In the genomic region with DNA sequence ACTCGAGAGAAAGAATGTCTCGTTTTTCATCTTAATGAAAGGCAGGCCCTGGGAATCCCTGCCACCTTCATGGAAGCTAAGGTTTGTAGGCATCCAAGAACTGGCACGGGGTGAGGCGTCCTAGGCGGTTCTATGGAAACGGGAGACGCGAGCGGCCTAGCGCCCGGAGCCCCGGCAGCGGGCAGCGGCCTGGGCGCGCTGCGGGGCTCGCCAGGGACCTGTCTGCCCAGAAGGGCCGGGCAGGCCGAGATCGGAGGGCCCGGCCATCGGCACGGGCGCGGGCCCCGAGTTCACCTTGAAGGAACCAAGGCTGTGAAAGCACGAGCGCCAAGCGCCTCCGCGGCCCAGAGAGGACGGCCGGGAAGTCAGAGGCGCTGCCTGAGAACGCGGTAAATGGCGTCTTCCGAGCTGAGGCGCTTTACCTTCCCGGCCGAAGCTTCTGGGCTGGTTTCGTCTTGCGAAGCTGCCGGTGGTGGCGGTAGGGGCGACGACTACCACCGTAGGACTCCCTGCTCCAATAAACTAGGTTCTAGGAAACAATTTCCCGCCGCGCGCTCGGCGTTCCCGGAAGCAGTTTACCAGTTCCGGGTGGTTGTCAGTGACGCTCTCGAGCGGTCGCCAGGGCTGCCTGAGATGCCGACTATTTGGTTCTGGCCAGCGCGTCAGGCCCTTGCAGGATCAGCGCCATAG, we compare ENCODE assay signal across 8 mouse cellular contexts. TPM values are rescaled to one million over a fixed set of nuclear protein-coding genes. Genes with fewer than 3 reads are reported as not detected.
DNase-seq lines count a peak whose midpoint lies in the region; ATAC-seq lines count a peak whose summit lies in the region.

Gene Slf1, minus strand, starts transcription at position 543 of the 690 bp plus-strand sequence.
Gene 2210408I21Rik, plus strand, starts transcription at position 610 of the 690 bp plus-strand sequence.

- no peaks in the 10 kb centered on the region for H3K27me3 ChIP-seq in intestine, embryonic 14.5 days (replicated peaks; ENCODE audit: control insufficient read depth, insufficient read depth, low read length)

- peak; percentile 98 for ATAC-seq in intestine, embryonic 14.5 days (replicated peaks; ENCODE audit: low FRiP score, low TSS enrichment, low read depth)

- H3K9ac ChIP-seq in intestine, embryonic 14.5 days (ENCODE audit: low read length): peak within 1 kb of the TSS; percentile 91

- H3K36me3 ChIP-seq in intestine, embryonic 14.5 days (ENCODE audit: control insufficient read depth, insufficient read depth, low read length): no peaks in the 10 kb centered on the region

- H3K9me3 ChIP-seq in intestine, embryonic 14.5 days (ENCODE audit: control insufficient read depth, low read length): no peaks in the 10 kb centered on the region

- H3K27ac ChIP-seq in intestine, embryonic 14.5 days (ENCODE audit: low read depth): peak within 1 kb of the TSS; percentile 94

- H3K4me2 ChIP-seq in intestine, embryonic 14.5 days (ENCODE audit: low read length): peak within 1 kb of the TSS; percentile 77

- WGBS in intestine, embryonic 14.5 days: under 1% methylated on average over 65 of the region's 65 CpGs

- intact Hi-C loops in left cerebral cortex, postnatal 14 days (cut with DNase I): loop anchor here (10.0 kb wide), 1 partner anchor 1050 kb away; no protein-coding TSS in a partner anchor

- peak within 1 kb of the TSS; percentile 95 for H3K4me3 ChIP-seq in intestine, embryonic 14.5 days (ENCODE audit: low read depth, low read length)

- peaks cover 5% of the 10 kb centered on the region for H3K4me1 ChIP-seq in intestine, embryonic 14.5 days (replicated peaks; ENCODE audit: control insufficient read depth, insufficient read depth, low read length)

- peak; percentile 90 to 97 for DNase-seq in adrenal gland, adult (ENCODE audit: inconsistent age in 2 of 2, low spot score in 1 of 2)
- peak; percentile 95 for DNase-seq in embryo, embryonic 10.5 days (ENCODE audit: low spot score)
- peak; percentile 81 for DNase-seq in gastrocnemius, postnatal 25 days
- peak; percentile 92 for DNase-seq in intestine, embryonic 14.5 days (ENCODE audit: low spot score)
- peak; percentile 90 to 93 for DNase-seq in left cerebral cortex, postnatal 14 days (ENCODE audit: low spot score in 2 of 2)
- DNase-seq in mesoderm, embryonic 11.5 days (ENCODE audit: low read depth, low spot score): peak; percentile 90
- DNase-seq in right cerebral cortex, postnatal 36 days (ENCODE audit: low spot score in 2 of 2): peak; percentile 90 to 93
- DNase-seq in yolk sac, embryonic 10.5 days (ENCODE audit: low spot score): peak; percentile 89

RNA-seq across cellular contexts. Expression of gene Slf1, which starts in this region (rescaled TPM):
- total RNA-seq in gastrocnemius, postnatal 25 days (2021): 1 to 10 TPM; 5.7 TPM
- polyA plus RNA-seq in intestine, embryonic 14.5 days (2014; fragmentation: Nextera tagmentation; extraction: Ambion mirVana): 34.6 and 37.0 TPM in 2 replicates
- total RNA-seq in left cerebral cortex, postnatal 14 days (2021): 10 to 100 TPM; 21.3 to 24.0 TPM

RNA-seq across cellular contexts. Expression of gene 2210408I21Rik, which starts in this region (rescaled TPM):
- 1 to 10 TPM; 4.2 TPM for total RNA-seq in gastrocnemius, postnatal 25 days (2021)
- 7.6 and 10.1 TPM in 2 replicates for polyA plus RNA-seq in intestine, embryonic 14.5 days (2014; fragmentation: Nextera tagmentation; extraction: Ambion mirVana)
- 10 to 100 TPM; 23.0 to 25.7 TPM for total RNA-seq in left cerebral cortex, postnatal 14 days (2021)

Comparison
In these comparisons a context has a peak if more than half of its experiments do, and no peak if none do; other contexts are left out.
1. Peak in every context shown above with its lines: DNase-seq, ATAC-seq, H3K4me3 ChIP-seq and H3K27ac ChIP-seq.
2. RNA of gene 2210408I21Rik (total RNA-seq): 23.0 to 25.7 TPM in left cerebral cortex, postnatal 14 days; 4.2 TPM in gastrocnemius, postnatal 25 days; every median in the first group is over 4 times any median in the second.